Mouse (Mus musculus) small intestine, adult 2 months (tissue): ENCODE measurements at regions not wholly inside any gene's neighbourhood (a gene's known extent, or its start where the extent isn't known, plus 50 kb on each side); places are given as distances from the start of the nearest gene placed in this dataset.

Source experiments
- H3K27ac ChIP-seq: fragments of 200-500 bp; 2 replicates; pipeline ENCODE4 v1.5.1; 2012; ENCODE audit warnings: low read depth, low read length, control low read depth, inconsistent platforms; ENCODE audit not compliant: insufficient read depth
- H3K27me3 ChIP-seq: fragments of 200-500 bp; 2 replicates; pipeline ENCODE4 v1.6.1; 2012; ENCODE audit warnings: mild to moderate bottlenecking, moderate library complexity, low read length, inconsistent platforms; ENCODE audit not compliant: control insufficient read depth, insufficient read depth
- H3K36me3 ChIP-seq: fragments of 200-500 bp; 2 replicates; pipeline ENCODE4 v1.6.1; 2012; ENCODE audit warnings: mild to moderate bottlenecking, low read length, control low read depth, inconsistent platforms; ENCODE audit not compliant: control insufficient read depth, insufficient read depth
- H3K4me1 ChIP-seq: fragments of 200-500 bp; 2 replicates; pipeline ENCODE4 v1.6.1; 2012; ENCODE audit warnings: low read length, inconsistent platforms, mixed read lengths; ENCODE audit not compliant: control insufficient read depth, insufficient read depth, insufficient read length
- H3K4me3 ChIP-seq: fragments of 200-500 bp; 2 replicates; pipeline ENCODE4 v1.5.1; 2012; ENCODE audit warnings: low read depth, mild to moderate bottlenecking, control low read depth, inconsistent platforms, low read length, moderate library complexity
- CTCF ChIP-seq: fragments of 200-500 bp; IDR thresholded peaks from 2 replicates; pipeline ENCODE4 v1.5.1; 2012; ENCODE audit warnings: low read depth, mild to moderate bottlenecking, control low read depth, inconsistent platforms, low read length, moderate library complexity, mixed read lengths; ENCODE audit not compliant: insufficient replicate concordance, insufficient read length; ENCODE audit errors: extremely low read depth
- POLR2A ChIP-seq: fragments of 200-500 bp; IDR thresholded peaks from 2 replicates; pipeline ENCODE4 v1.6.1; 2012; ENCODE audit warnings: low read depth, mild to moderate bottlenecking, control low read depth, inconsistent platforms, low read length, moderate library complexity
- WGBS: fragments of 180-500 bp; shearing (Covaris S2); methylation state at CpG from one replicate; pipeline ENCODE4 v1.1.7; 2018; 5-methylcytosine and 5-hydroxymethylcytosine counted together

GRCm38 (mm10) chr14:99708066-99708465, 409.6 kb downstream of the Klf5 start:
- WGBS: 66% methylated on average over 2 of the region's 2 CpGs
- Histone ChIP-seq H3K4me1 (no peaks in the 10 kb centered on the region; the same call in 1 of the 2 replicates), H3K27me3 (no peaks in the 10 kb centered on the region), H3K27ac (no peak overlapping the region), H3K4me3 (no peak overlapping the region), H3K36me3 (no peaks in the 10 kb centered on the region)
- TF ChIP-seq CTCF: no peak
- no peak for TF ChIP-seq POLR2A

GRCm38 (mm10) chr14:99709764-99710163, 411.3 kb downstream of the Klf5 start:
- 76% methylated on average over 2 of the region's 2 CpGs for WGBS

GRCm38 (mm10) chr14:99710656-99711177, 412.2 kb downstream of the Klf5 start:
- H3K27me3 ChIP-seq: no peaks in the 10 kb centered on the region
- no peaks in the 10 kb centered on the region for H3K36me3 ChIP-seq
- peaks cover 3% of the 10 kb centered on the region; the same call in 1 of the 2 replicates for H3K4me1 ChIP-seq
- no peak for TF ChIP-seq CTCF
- no peak for TF ChIP-seq POLR2A
- no peak overlapping the region for H3K27ac ChIP-seq
- WGBS: 93% methylated on average over 12 of the region's 12 CpGs
- no peak overlapping the region for H3K4me3 ChIP-seq

More at GRCm38 (mm10) chr14:99709764-99710163, 411.3 kb downstream of the Klf5 start:
- Histone ChIP-seq H3K27ac (no peak overlapping the region), H3K36me3 (no peaks in the 10 kb centered on the region), H3K4me3 (no peak overlapping the region), H3K4me1 (peaks cover 3% of the 10 kb centered on the region; the same call in 1 of the 2 replicates), H3K27me3 (no peaks in the 10 kb centered on the region)
- TF ChIP-seq POLR2A (no peak), CTCF (no peak)

GRCm38 (mm10) chr14:99712624-99713023, 414.1 kb downstream of the Klf5 start:
- TF ChIP-seq POLR2A (no peak), CTCF (no peak)
- no peaks in the 10 kb centered on the region for H3K27me3 ChIP-seq
- H3K4me1 ChIP-seq: peaks cover 3% of the 10 kb centered on the region; the same call in 1 of the 2 replicates
- H3K36me3 ChIP-seq: no peaks in the 10 kb centered on the region
- H3K27ac ChIP-seq: no peak overlapping the region
- no peak overlapping the region for H3K4me3 ChIP-seq
- WGBS: 86% methylated on average over 7 of the region's 7 CpGs

GRCm38 (mm10) chr14:99713069-99713830, 414.8 kb downstream of the Klf5 start:
- Histone ChIP-seq H3K27ac (peak overlapping the region; percentile 83), H3K36me3 (no peaks in the 10 kb centered on the region), H3K27me3 (no peaks in the 10 kb centered on the region), H3K4me3 (no peak overlapping the region), H3K4me1 (peaks cover 3% of the 10 kb centered on the region; the same call in 1 of the 2 replicates)
- 58% methylated on average over 8 of the region's 8 CpGs for WGBS
- TF ChIP-seq CTCF: no peak

- H3K4me1 ChIP-seq: no peaks in the 10 kb centered on the region
- no peaks in the 10 kb centered on the region for H3K27me3 ChIP-seq
- no peak overlapping the region for H3K4me3 ChIP-seq
- H3K36me3 ChIP-seq: no peaks in the 10 kb centered on the region
- WGBS: 91% methylated on average over 7 of the region's 7 CpGs
- no peak overlapping the region for H3K27ac ChIP-seq
- TF ChIP-seq CTCF (no peak), POLR2A (no peak)
These were observed 435.1 kb downstream of the Klf5 start for GRCm38 (mm10) chr14:99733474-99734199.

GRCm38 (mm10) chr14:99734200-99734567, 435.7 kb downstream of the Klf5 start:
- no peak overlapping the region for H3K4me3 ChIP-seq
- no peak for TF ChIP-seq CTCF
- no peak for TF ChIP-seq POLR2A
- H3K27me3 ChIP-seq: no peaks in the 10 kb centered on the region
- no peak overlapping the region for H3K27ac ChIP-seq
- H3K4me1 ChIP-seq: no peaks in the 10 kb centered on the region
- no peaks in the 10 kb centered on the region for H3K36me3 ChIP-seq
- 78% methylated on average over 7 of the region's 7 CpGs for WGBS
